Mouse (Mus musculus): ENCODE results near the gene Snx29. TPM values are rescaled to one million over a fixed set of nuclear protein-coding genes. Genes with fewer than 3 reads are reported as not detected.

Gene Snx29
- 5.5 and 10.0 TPM in 2 replicates for polyA plus RNA-seq (2012; rRNA removed; ENCODE audit: low replicate concordance)

DNA sequence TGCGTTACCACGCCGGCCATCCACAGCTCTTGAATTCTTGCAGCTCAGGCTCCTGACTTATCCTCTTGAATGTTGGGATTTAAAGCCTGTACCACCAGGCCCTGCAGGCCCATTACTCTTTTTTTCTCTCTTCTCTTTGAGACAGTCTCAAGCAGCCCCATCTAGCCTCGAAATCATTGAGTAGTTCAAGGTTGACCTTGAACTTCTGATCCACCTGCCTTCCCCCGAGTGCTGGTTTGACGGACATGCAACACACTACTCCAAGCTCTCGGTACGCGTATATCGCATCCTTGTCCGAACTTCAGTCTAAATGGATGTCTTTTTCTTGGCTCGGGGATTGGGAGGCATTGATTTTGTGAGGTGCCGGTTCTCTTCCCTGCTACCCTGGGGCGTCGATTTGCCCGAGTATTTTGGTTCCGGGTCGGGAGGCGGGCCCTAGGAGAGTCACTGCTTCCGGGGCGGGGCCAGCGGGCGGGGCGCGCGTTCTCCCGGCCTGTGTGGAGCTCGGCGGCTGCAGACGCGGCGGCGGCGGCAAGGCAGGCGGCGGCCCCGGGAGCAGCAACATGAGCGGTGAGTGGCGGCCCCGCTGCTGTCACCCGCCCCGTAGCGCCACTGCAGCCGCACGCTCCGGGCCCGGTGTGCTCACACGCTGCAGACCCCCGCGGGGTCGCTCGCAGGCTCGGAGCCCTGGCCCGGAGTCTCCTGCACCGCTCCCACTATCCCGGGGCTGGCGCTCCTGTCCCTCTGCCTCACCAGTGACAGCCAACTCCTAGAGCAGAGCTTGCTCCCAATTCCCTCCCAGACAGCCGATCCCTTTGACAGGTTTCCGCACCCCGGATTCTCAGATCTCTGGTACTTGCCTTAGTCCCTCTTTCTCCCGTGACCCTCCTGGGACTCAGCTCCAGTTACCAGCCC lies at the start of gene Snx29:
TSS of gene Snx29 (plus strand) at position 500 of the 915 bp plus-strand sequence.

GRCm38 (mm10) chr16:11313512-11313911 lies 9.2 kb upstream of the Snx29 start, which contains the start of gene Tnfrsf17:
Gene Tnfrsf17 (plus strand): TSS chr16:11313812.

Other genes starting within 250 kb of the Snx29 start
- 23.4 and 33.9 TPM in 2 replicates for gene Txndc11, start 188.3 kb upstream of the Snx29 start, polyA plus RNA-seq (2012; rRNA removed; ENCODE audit: low replicate concordance)
- 71.4 and 75.6 TPM in 2 replicates for gene Zc3h7a, start 146.5 kb upstream of the Snx29 start, polyA plus RNA-seq (2012; rRNA removed; ENCODE audit: low replicate concordance)
- gene Rsl1d1, start 119.6 kb upstream of the Snx29 start, polyA plus RNA-seq (2012; rRNA removed; ENCODE audit: low replicate concordance) = 8.7 and 12.8 TPM in 2 replicates
- 13.2 and 26.5 TPM in 2 replicates for gene Gspt1, start 68.6 kb upstream of the Snx29 start, polyA plus RNA-seq (2012; rRNA removed; ENCODE audit: low replicate concordance)
- gene Tnfrsf17, start 9.1 kb upstream of the Snx29 start, polyA plus RNA-seq (2012; rRNA removed; ENCODE audit: low replicate concordance) = 1.3 and 3.2 TPM in 2 replicates